Mouse (Mus musculus): ENCODE measurements around the gene Mansc4. TPM values are rescaled to one million over a fixed set of nuclear protein-coding genes. Genes with fewer than 3 reads are reported as not detected.

The Mansc4 gene
- 0.55 and 0.65 TPM in 2 replicates for polyA plus RNA-seq (2012; rRNA removed)

DNA sequence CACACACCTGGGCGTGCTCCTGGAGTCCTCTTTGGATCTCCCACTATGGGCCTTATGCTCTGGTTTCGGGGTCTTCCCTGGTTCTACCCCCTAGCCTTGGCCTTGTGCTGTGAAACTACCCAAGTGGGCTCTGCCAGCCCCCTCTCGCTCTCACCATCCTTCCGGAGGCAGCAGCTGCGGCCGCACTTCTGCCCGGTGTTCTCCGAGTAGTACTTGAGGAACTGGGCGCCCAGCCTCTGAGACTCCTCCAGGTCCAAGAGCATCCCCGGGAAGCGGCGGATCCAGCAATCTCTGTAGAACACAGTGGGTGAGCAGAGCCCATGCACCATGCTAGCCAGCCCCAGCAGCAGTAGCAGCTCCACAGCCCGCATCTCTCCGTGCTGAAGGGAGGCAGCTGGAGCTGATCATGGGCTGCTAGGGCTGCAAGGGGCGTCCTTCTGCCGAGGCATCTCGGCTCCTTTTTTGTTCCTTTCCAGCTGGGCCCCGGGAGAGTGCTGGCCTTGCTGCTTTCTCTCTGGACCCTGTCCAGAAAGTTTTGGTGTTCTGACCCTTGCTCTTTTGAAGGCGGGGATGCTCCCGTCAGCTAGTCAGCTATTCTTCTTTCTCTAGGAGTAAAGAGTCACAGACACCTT, at the start of gene Mansc4:
TSS of gene Mansc4 (minus strand) at position 439 of the 632 bp plus-strand sequence.

DNA sequence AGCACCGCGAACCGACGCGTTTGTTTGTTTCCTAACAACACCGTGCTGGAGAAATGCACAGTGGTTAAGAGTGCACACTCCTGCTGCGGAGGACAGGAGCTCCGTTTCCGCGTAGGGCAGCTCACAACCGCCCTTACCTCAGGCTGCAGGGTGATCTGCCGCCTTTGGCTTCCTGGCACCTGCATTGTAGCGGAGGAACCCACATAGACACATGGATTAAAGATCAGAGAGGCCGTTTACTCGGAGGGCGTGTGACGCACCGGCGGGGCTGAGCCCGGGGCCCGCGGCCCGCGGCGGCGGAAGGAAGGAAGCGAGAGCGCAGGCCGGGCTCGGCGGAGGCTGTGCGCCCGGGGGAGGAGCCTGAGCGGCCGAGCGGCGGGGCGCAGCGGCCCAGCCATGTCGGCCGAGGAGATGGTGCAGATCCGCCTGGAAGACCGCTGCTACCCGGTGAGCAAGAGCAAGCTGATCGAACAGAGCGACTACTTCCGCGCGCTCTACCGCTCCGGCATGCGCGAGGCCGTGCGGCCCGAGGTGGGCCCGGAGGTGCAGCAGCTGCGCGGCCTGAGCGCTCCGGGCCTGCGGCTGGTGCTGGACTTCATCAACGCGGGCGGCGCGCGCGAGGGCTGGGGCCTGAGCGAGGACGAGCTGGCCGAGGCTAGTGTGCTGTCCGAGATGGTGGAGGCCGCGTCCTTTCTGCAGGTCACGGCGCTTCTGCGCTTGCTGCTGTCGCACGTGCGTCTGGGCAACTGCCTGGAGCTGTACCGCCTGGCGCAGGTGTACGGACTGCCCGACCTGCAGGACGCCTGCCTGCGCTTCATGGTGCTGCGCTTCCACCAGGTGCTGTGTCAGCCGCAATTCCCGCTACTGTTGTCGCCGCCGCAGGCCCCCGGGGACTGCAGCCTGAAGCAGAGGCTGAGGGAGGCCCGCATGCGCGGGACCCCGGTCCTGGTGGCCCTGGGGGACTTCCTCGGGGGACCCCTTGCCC, 4.6 kb upstream of the Mansc4 start, which contains the start of gene Klhl42:
TSS of gene Klhl42 (plus strand) at position 244 of the 985 bp plus-strand sequence.

DNA sequence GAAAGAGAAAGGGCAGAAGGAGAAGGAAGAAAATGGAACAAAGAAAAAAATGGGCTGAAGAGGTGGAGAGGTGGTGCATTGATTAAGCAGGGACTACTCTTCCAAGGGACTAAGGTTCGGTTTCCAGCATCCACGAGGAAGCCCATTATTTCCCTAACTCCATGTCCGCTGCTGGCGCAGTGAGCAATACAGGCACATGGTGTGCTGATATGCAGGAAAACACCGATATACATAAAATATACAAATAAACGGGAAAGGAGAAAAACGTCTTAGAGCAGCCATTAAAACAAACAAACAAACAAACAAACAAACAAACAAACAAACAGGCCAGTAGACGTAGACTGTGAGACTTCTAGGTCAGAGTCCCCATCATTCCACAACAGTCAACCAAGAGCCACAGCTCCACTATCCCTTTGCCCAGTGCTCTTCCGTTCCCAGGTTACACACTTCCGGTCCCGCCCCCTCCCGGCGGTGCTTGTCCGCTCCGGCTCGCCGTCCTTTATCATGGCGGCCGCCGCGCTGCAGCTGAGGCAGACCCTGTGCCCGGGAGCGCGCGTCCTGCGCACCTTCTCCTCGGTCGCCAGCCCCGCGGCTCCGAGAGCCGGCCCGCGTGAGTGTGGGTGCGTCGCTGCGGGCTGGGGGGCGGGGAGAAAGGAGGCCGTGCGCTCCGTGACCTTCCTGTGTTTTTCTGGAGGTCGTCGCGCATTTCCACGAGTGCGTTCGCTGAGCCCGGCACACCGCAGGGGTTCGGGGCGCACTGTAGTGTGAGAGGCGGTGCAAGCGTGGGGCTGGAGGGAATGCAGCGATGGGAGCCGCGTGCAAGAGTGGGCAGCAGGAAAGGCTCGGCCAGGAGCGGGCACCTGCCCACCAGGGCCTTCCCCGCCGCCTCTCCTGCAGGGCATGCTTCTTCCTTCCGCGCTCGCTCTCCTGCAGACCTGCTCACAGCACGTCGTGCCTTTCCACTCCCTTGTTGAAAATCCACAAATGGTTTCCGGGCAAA, 44.2 kb downstream of the Mansc4 start, which contains the start of gene Mrps35:
TSS of gene Mrps35 (plus strand) at position 474 of the 1,000 bp plus-strand sequence.

DNA sequence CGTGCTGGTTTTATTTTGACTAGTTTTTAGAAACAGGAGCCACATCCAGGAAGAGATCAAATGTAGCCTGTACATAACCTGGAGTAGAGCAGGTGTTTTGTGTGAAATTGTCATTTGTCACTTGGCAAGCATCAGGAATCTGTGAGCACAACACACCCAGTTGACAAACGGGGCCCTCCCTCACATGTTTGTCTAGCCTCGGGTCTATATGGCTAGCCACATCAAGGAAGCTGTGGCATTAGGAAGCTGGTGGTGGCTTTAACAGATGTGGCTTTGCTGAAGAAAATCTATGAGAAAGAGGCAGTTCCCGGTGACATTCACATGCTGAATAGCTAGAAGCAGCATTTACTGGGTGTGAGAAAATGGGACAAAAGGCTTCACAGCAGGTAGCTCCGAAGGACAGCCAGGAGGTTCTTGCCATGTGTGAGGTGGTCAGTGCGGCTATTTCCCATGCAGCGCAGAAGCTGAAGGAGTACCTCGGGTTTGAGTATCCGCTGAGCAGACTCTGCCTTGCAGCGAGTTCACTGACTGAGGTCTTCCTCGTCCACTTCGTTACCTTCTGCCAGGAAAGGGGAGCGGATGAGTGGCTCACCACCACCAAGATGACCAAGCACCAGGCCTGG, 54.4 kb downstream of the Mansc4 start, which contains the start of gene Rep15:
TSS of gene Rep15 (plus strand) at position 282 of the 623 bp plus-strand sequence.

Other genes starting within 250 kb of the Mansc4 start
- not detected in 2 replicates for gene Smco2, start 236.9 kb downstream of the Mansc4 start, polyA plus RNA-seq (2012; rRNA removed)
- 24.9 and 29.6 TPM in 2 replicates for gene Ppfibp1, start 198.5 kb downstream of the Mansc4 start, polyA plus RNA-seq (2012; rRNA removed)
- gene 1700034J05Rik, start 132.6 kb downstream of the Mansc4 start, polyA plus RNA-seq (2012; rRNA removed): not detected in 2 replicates
- gene Rep15, start 54.4 kb downstream of the Mansc4 start, polyA plus RNA-seq (2012; rRNA removed): 0.72 and 0.81 TPM in 2 replicates
- 53.5 and 66.4 TPM in 2 replicates for gene Mrps35, start 44.3 kb downstream of the Mansc4 start, polyA plus RNA-seq (2012; rRNA removed)
- 6.7 and 9.3 TPM in 2 replicates for gene Klhl42, start 4.3 kb upstream of the Mansc4 start, polyA plus RNA-seq (2012; rRNA removed)
- 1.4 and 1.7 TPM in 2 replicates for gene Pthlh, start 177.2 kb upstream of the Mansc4 start, polyA plus RNA-seq (2012; rRNA removed)